Mouse (Mus musculus): ENCODE results near the gene Gpr171. TPM values are rescaled to one million over a fixed set of nuclear protein-coding genes. Genes with fewer than 3 reads are reported as not detected.

Gpr171 gene
- polyA plus RNA-seq, 1 experiment from 2014 or later: 8.4 TPM

Other genes with a start within 250 kb of the Gpr171 start
- not detected in 3 replicates for gene Clrn1, start 216.5 kb downstream of the Gpr171 start, polyA plus RNA-seq (2018)
- gene Med12l, start 96.0 kb downstream of the Gpr171 start, polyA plus RNA-seq (2018): 0.25 to 0.93 TPM (median 0.47 TPM) in 3 replicates
- 13.2 to 63.8 TPM (median 61.0 TPM) in 3 replicates for gene P2ry14, start 51.8 kb upstream of the Gpr171 start, polyA plus RNA-seq (2018)
- gene Gpr87, start 93.3 kb upstream of the Gpr171 start, polyA plus RNA-seq (2018): not detected in 3 replicates
- 9.9 to 20.0 TPM (median 15.2 TPM) in 3 replicates for gene P2ry13, start 109.1 kb upstream of the Gpr171 start, polyA plus RNA-seq (2018)
- gene P2ry12, start 161.1 kb upstream of the Gpr171 start, polyA plus RNA-seq (2018): 11.1 to 13.5 TPM (median 11.2 TPM) in 3 replicates
- 0.03 TPM in 1 of 3 replicates, not detected in the others for gene Igsf10, start 242.6 kb upstream of the Gpr171 start, polyA plus RNA-seq (2018)